Mouse (Mus musculus) brain, embryonic 14.5 days (tissue): ENCODE results near the gene Kctd15. TPM values are rescaled to one million over a fixed set of nuclear protein-coding genes. Genes with fewer than 3 reads are reported as not detected.

ENCODE experiments used
- DNase-seq: peaks from one replicate; pipeline ENCODE4 v3.0.0-alpha.2; 2011; ENCODE audit warnings: low read depth
- CTCF ChIP-seq: fragments of 200-500 bp; IDR thresholded peaks from 2 replicates; pipeline ENCODE4 v1.5.1; 2012; ENCODE audit warnings: inconsistent platforms, mild to moderate bottlenecking, moderate library complexity, borderline replicate concordance; ENCODE audit not compliant: insufficient read depth, insufficient read length; ENCODE audit errors: extremely low read depth
- POLR2A ChIP-seq: fragments of 200-500 bp; IDR thresholded peaks from 2 replicates; pipeline ENCODE4 v1.6.1; 2012; ENCODE audit warnings: mild to moderate bottlenecking, inconsistent platforms, borderline replicate concordance; ENCODE audit not compliant: poor library complexity, insufficient read depth, insufficient read length, severe bottlenecking; ENCODE audit errors: extremely low read depth
- polyA plus RNA-seq: library from polyadenylated mRNA; depleted of rRNA; stranded (reverse); fragments of >200 nt; gene quantifications from 2 replicates; pipeline ENCODE4 v1.2.3, GENCODE M21; 2012; rRNA removed

The Kctd15 gene
- polyA plus RNA-seq, 1 experiment, result 99.9 TPM

DNA sequence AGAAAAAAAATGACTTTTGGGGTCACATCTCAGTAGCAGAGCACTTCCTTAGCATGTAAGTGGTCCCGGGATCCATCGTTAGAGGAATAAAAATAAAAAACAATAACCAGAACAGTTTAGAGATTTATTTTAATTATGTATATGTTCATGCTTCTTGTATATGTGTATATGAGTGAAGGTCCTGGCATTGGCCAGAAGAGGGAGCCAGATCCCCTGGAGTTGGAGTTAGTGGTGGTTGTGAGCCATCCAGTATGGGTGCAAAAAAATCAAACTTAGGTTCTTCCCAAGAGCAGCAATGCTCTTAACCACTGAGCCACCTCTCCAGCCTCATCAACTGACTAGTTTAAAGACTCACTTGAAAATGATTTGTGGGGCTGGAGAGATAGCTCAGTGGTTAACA is 40.3 kb downstream of the Kctd15 start:
- TF ChIP-seq CTCF (peak; percentile 11; the same call in 1 of the 2 replicates), POLR2A (no peak)
- DNase-seq, result no peak

DNA sequence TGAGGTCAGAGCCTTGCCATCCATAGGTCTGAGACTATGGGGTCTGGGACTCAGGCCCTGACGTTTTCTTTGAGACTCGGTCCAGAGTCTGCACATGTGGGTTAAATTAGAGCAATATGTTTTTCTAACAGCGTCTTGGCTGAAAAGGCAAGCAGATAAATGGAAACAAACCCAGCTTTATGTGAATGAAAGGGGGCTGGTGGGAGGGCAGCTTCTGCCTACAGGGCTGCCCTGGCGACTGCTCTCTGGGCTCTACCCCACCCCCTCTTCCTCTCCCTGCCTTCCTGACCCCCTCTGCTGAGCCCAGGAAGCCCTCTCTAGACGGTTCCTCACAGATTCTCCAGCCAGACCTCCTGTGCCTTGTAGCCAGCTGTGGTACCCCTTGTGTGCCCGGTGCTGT is 46.1 kb downstream of the Kctd15 start:
- no peak for TF ChIP-seq CTCF
- no peak for TF ChIP-seq POLR2A
- DNase-seq, result no peak

DNA sequence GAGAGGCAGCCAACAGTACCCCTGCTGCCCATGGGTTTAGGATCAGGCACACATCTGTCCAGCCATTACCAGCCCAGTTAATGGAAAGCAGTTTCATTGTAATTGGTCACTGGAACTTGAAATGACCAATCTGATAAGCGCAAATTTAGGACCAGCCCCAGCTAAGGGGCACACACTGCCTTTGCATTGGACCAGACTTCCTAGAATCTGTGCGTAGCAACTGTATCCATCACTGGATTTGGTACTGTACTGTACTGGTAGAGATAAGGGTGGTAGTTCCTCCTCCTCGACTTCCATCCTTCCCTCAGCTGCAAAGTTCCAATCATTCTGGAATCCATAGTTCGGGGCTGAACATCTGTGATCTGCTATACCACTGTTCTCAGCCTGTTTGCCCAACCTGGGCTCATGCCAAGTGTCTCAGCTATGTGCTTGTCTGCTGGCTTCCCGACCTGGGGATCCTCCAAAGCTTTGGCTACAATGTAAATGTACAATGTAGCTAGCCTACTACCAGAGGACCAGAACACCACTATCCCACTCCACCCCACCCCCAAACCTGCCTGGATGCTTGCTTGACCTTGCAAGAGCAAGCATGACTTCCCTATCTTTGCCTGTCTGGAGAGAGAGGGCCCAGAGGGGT is 49.1 kb downstream of the Kctd15 start:
- DNase-seq, result peak; percentile 50

DNA sequence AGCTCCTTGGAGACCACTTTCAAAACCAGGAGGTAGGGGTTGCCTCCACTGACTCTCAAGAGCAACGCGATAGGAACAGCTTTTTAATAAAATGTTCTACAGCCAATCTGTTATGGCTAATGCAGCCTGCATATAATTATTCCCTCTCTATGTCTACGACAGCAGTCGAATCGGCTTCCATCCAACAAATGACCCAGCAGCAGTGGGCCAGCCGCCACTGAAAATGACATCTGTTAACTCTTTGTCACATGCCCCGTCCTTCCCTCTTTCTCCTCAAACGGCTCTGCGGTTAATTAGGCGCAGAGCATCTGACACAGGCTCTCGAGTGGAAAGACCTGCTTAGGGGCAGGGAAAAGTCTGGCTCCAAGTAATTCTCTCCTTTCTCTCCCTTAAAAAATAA is 49.8 kb downstream of the Kctd15 start:
- no peak for TF ChIP-seq CTCF
- TF ChIP-seq POLR2A, result no peak
- DNase-seq, result peak; percentile 93

More for the DNA sequence above, 49.1 kb downstream of the Kctd15 start:
- TF ChIP-seq POLR2A (no peak), CTCF (no peak)

DNA sequence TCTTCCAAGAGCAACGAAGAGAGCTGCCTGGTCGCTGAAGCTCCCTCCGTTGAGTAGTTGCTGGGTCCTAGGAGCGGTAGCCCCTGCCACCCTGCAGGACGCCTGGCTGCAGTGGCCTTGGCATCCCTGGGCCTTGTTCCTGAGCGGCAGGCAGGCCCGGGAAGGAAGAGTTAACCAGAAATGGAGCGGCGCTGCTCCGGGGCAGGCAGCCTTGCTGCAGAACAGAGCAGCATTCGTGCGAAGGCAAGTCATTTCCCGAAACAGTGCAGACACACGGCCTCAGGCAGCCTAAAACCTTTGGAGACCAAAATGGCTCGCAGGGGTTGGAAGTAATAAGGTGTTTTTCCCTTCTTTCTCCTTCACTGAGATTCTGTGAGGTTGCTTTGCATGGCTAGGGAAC is 50.5 kb downstream of the Kctd15 start:
- DNase-seq, result peak; percentile 75
- TF ChIP-seq POLR2A (no peak), CTCF (no peak)

DNA sequence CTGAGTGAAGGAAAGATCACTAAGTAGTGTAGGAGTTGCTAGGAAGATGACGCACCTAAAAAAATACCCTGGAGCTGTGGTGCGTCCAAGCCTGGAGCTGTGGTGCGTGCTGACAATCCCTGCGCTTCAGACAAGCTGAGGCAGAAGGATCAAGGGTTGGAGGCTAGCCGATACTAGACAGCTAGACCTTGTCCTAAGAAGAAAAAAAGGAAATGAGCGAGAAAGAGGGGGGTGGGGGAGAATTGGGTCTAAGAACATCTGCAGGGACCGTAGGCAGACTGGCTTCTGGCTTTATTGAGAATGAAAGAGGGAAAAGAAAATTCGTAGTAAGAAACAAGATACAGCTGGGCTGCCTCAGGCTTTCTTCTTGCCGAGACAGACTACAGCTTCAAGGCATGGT is 58.0 kb downstream of the Kctd15 start:
- TF ChIP-seq CTCF (no peak), POLR2A (no peak)
- no peak for DNase-seq

DNA sequence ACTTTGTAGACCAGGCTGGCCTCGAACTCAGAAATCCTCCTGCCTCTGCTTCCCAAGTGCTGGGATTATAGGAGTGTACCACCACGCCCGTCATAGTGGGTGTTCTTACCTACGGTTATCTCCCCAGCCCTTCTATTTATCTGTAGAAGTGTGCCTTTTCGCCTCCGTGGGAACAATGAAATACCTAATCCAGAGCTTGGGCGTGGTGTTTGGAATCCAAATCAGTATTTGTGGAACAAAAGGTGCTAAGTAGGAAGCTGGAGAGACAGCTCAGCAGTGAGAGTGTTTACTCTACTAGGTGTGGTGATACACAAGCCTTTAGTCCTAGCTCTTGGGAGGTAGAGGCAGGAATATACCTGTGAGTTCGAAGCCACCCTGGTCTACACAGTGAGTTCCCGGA is 58.5 kb downstream of the Kctd15 start:
- TF ChIP-seq CTCF (no peak), POLR2A (no peak)
- DNase-seq, result no peak

DNA sequence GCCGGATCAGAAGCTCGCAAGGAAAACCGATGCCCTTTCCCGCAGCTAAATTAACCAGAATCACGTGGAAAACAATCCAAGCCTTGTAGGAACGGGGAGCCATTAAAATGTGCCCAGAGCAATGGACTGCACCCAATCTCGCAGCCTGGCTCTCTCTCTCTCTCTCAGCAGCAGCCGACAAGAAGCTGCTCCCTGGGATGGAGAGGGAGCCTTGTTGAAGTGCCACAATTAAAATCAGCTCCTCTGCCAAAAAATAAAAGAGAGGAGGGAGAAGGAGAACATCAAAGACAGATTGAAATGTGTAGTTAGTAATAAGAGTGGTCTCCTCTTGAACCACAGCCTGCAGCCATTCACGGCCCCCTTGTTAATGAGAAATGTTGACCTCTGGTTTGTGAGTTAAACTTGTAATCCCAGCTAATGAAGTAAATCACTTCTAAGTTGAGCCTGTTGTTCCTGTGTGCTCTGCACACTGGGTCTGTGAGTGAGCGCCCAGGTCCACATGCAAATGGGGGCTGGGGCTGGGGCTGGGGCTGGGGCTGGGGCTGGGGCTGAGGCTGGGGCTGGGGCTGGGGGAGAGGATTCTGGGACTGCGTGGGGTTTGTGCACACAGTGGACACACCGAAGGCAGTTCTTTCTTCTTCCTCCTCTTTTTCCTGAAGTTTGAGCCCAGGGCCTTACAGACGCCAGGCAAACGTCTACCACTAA is 59.8 kb downstream of the Kctd15 start:
- peak; percentile 89 for DNase-seq
- TF ChIP-seq CTCF (no peak), POLR2A (no peak)

DNA sequence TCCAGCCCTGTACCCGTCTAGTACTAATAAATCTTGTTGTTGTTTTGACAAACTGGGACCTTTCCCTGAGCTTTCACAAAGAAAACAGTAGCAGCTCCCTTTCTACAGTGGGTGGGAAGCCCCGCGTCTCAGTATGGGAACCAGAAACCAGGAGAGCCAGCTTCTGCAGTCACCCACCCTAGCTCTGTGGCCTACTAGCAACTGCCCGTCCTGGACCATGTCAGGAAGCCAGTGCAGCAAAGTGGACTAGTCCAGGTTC is 61.3 kb downstream of the Kctd15 start:
- TF ChIP-seq CTCF (no peak), POLR2A (no peak)
- no peak for DNase-seq

DNA sequence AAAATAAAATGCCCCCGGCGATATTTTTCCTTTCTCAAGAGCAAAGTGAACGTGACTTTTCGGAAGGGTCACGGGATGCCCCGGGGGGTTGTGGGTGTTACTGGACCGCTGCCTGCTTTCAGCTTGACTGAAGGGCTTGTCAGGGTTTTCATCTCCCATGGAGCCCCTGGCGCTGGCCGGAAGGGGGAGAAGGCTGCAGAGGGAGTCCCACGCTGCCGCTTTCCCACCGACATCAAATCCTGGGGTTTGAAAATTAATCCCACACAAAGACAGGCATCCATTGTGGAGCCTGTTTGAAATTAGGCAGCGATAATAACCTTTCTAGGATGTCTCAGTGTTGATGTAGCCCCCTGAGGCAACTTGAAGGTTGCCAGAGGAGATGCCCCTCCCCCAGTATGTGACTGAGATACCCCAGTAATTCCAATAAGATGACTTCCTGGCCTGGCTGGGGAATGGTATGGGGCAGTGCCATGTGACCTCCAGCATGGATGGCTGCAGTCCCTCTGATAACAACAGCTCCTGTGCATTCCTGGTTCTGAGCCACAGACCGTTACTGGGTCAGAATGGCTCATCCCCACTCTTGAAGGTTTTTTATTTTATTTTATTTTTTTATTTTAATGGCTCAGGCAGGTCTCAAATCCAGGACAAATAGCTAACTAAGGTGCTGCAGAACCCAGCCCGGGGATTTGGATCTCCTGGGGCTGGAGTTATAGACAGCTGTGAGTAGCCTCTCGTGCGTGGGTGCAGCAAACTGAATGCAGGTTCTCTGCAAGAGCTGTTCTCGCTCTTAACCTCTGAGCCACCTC is 61.8 kb downstream of the Kctd15 start:
- TF ChIP-seq POLR2A (no peak), CTCF (peak; percentile 34; the same call in 1 of the 2 replicates)
- peak; percentile 83 for DNase-seq

DNA sequence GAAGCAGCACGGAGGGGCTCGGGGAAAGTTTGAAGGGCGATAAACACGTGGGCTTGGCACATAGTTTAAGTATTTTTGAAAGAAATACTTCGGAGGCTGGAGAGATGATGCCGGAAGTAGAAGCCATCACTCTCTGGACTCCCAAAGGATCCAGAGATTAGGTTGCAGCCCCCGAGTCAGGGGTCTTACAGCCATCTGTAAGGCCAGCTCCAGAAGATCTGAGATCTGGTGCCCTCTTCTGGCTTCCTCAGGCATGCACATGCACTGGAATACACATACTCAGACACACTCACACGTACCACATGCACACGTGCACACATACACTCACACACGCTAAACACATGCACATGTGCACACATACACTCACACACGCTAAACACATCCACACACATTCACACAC is 65.8 kb downstream of the Kctd15 start:
- DNase-seq, result no peak
- no peak for TF ChIP-seq CTCF
- TF ChIP-seq POLR2A, result no peak

Other genes with a start within 250 kb of the Kctd15 start
- 13.3 and 13.6 TPM in 2 replicates for gene Chst8, start 156.0 kb upstream of the Kctd15 start, polyA plus RNA-seq